Mouse (Mus musculus) cerebellum, adult 2 months (tissue): ENCODE data around the gene Kynu. TPM values are rescaled to one million over a fixed set of nuclear protein-coding genes. Genes with fewer than 3 reads are reported as not detected.

Source experiments
- DNase-seq, 2 experiments: peaks; one replicate each; pipeline ENCODE4 v3.0.0; 2021
- H3K27ac ChIP-seq: fragments of 200-500 bp; 2 replicates; pipeline ENCODE4 v1.5.1; 2012; ENCODE audit warnings: low read length, control low read depth, inconsistent platforms; ENCODE audit not compliant: insufficient read depth
- H3K27me3 ChIP-seq: fragments of 200-500 bp; 2 replicates; pipeline ENCODE4 v1.6.1; 2012; ENCODE audit warnings: inconsistent platforms, mild to moderate bottlenecking, low read length, moderate library complexity; ENCODE audit not compliant: control insufficient read depth, insufficient read depth
- H3K4me1 ChIP-seq: fragments of 200-500 bp; 2 replicates; pipeline ENCODE4 v1.6.1; 2011; ENCODE audit warnings: low read length; ENCODE audit not compliant: control insufficient read depth, insufficient read depth
- H3K4me3 ChIP-seq: fragments of 200-500 bp; replicated peaks from 2 replicates; pipeline ENCODE3; 2011; ENCODE audit warnings: mild to moderate bottlenecking, low read depth, low read length, control low read depth; ENCODE audit not compliant: insufficient read depth
- CTCF ChIP-seq: fragments of 200-500 bp; IDR thresholded peaks from 2 replicates; pipeline ENCODE4 v1.5.1; 2011; ENCODE audit warnings: low read depth, mild to moderate bottlenecking, control low read depth, low read length, moderate library complexity, borderline replicate concordance; ENCODE audit not compliant: insufficient read depth
- POLR2A ChIP-seq: fragments of 200-500 bp; IDR thresholded peaks from 2 replicates; pipeline ENCODE4 v1.6.1; 2011; ENCODE audit warnings: low read length, control low read depth, borderline replicate concordance; ENCODE audit not compliant: insufficient read depth
- WGBS: fragments of 180-500 bp; shearing (Covaris S2); methylation state at CpG from one replicate; pipeline ENCODE4 v1.1.7; 2018; 5-methylcytosine and 5-hydroxymethylcytosine counted together
- polyA plus RNA-seq: library from polyadenylated mRNA; depleted of rRNA; stranded (reverse); fragments of >200 nt; gene quantifications from 2 replicates; pipeline ENCODE4 v1.2.3, GENCODE M21; 2012

Gene Kynu
- polyA plus RNA-seq, 1 experiment = 0.05 TPM

- WGBS = 81% methylated on average over 4 of the region's 4 CpGs
- H3K4me3 ChIP-seq = no peak overlapping the region
- TF ChIP-seq CTCF (no peak), POLR2A (no peak)
- no peaks in the 10 kb centered on the region for H3K4me1 ChIP-seq
- no peaks in the 10 kb centered on the region for H3K27me3 ChIP-seq
- DNase-seq = no peak
- H3K27ac ChIP-seq = no peak overlapping the region
Measured at GRCm38 (mm10) chr2:43555889-43556285, 758 bp downstream of the Kynu start.

GRCm38 (mm10) chr2:43556985-43557384 is 1.9 kb downstream of the Kynu start:
- no peaks in the 10 kb centered on the region for H3K27me3 ChIP-seq
- no peak overlapping the region for H3K4me3 ChIP-seq

GRCm38 (mm10) chr2:43561209-43561608 is 6.1 kb downstream of the Kynu start:
- no peak overlapping the region for H3K27ac ChIP-seq
- no peak for DNase-seq
- TF ChIP-seq CTCF = no peak
- no peak for TF ChIP-seq POLR2A
- no peaks in the 10 kb centered on the region for H3K27me3 ChIP-seq
- 89% methylated on average over 3 of the region's 3 CpGs for WGBS
- no peak overlapping the region for H3K4me3 ChIP-seq
- H3K4me1 ChIP-seq = no peaks in the 10 kb centered on the region

More at GRCm38 (mm10) chr2:43556985-43557384, 1.9 kb downstream of the Kynu start:
- DNase-seq = no peak
- 90% methylated on average over 3 of the region's 3 CpGs for WGBS
- TF ChIP-seq CTCF (no peak), POLR2A (no peak)
- Histone ChIP-seq H3K4me1 (no peaks in the 10 kb centered on the region), H3K27ac (no peak overlapping the region)

DNA sequence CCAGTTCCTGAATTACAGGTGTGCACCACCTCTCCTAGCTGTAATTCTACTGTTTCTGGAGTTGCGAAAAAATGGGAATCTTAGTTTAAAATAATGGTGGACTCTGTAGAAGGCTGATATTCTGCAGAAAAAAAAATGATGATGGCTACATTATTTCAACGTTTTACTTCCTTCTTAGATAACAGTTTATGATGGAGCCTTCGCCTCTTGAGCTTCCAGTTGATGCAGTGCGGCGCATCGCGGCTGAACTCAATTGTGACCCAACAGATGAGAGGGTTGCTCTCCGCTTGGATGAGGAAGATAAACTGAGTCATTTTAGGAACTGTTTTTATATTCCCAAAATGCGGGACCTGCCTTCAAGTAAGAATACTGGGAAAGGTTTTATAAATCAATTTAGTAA is 7.7 kb downstream of the Kynu start:
- DNase-seq = no peak

DNA sequence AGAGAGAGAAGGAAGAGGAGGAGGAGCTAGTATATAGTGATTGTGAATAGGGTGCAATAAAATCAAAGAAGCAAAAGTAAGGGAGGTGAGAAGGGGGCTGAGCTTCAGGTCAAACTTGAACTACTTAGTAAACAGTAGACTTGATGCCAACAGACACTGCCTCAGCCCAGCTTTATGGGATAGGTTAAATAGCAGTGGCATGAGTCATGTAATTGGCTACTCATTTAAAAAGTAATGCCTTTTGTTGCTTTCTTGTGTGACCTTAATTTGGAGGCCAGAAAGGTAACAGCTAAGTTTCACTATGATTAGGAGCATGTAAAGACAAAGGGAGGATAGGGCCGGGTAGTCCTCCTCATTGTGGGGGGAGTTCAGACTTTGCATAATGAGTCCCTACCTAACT is 13.3 kb downstream of the Kynu start:
- 85% methylated on average over 1 of the region's 1 CpGs for WGBS
- DNase-seq = no peak
- TF ChIP-seq POLR2A = no peak
- no peak for TF ChIP-seq CTCF
- Histone ChIP-seq H3K4me1 (no peaks in the 10 kb centered on the region), H3K27me3 (no peaks in the 10 kb centered on the region), H3K4me3 (no peak overlapping the region), H3K27ac (no peak overlapping the region)

More for the DNA sequence above, 7.7 kb downstream of the Kynu start:
- Histone ChIP-seq H3K4me3 (no peak overlapping the region), H3K4me1 (no peaks in the 10 kb centered on the region), H3K27me3 (no peaks in the 10 kb centered on the region), H3K27ac (no peak overlapping the region)
- TF ChIP-seq CTCF (no peak), POLR2A (no peak)
- WGBS = 97% methylated on average over 9 of the region's 9 CpGs

DNA sequence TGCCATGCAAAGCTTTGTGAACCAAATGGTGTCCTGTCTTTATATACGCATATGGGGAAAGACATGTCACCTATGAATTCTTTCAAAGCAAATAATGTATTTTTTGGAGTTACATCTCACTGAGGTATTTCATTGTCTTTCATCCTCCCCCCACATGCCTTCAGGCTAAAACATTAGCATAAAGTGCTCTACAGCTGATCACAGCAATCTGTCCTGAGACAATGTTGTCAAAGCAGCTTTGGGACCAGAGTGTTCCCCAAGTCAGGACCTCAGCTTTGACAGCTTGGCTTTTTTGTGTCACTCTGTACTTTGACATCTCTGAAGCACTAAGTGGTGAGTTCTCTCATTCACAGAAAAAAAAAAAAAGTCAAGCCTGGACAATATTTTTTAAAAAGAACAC is 18.4 kb downstream of the Kynu start:
- TF ChIP-seq CTCF = no peak
- no peak for TF ChIP-seq POLR2A
- no peak for DNase-seq
- H3K4me3 ChIP-seq = no peak overlapping the region
- H3K27ac ChIP-seq = no peak overlapping the region
- WGBS = 98% methylated on average over 1 of the region's 1 CpGs
- no peaks in the 10 kb centered on the region for H3K27me3 ChIP-seq
- no peaks in the 10 kb centered on the region for H3K4me1 ChIP-seq

DNA sequence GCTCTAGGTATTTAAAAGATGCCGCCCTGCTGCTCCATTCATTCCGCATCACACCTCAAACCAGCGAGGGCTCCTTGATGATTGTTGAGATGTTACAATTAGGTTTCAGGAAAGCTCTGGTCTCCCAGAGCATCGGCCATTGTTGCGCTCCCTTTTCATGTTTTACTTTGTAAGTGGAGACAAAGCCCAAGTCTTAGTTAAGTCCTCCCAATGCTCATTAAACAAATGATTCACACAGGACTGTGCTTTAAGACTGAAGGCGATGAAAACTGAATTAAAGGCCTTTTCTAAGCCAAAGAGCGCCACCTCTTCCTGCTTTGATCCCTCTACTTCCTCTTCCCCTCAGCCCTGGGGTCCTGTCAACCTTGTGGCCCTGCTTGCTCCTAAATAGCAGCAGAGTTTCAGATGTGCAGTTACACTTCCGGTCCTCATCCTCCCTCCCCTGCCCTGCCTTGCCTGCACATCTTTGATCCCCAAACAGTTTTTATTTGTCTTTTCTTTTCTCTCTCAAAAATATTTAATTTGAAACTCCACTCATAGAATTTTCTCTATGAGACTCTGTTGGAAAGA is 28.2 kb downstream of the Kynu start:
- Histone ChIP-seq H3K4me3 (no peak overlapping the region), H3K27ac (no peak overlapping the region), H3K27me3 (no peaks in the 10 kb centered on the region), H3K4me1 (no peaks in the 10 kb centered on the region)
- no peak for DNase-seq
- WGBS = 31% methylated on average over 8 of the region's 8 CpGs
- TF ChIP-seq CTCF = no peak
- TF ChIP-seq POLR2A = no peak

- 77% methylated on average over 3 of the region's 3 CpGs for WGBS
- no peak for DNase-seq
- no peaks in the 10 kb centered on the region for H3K27me3 ChIP-seq
- H3K27ac ChIP-seq = no peak overlapping the region
- no peak overlapping the region for H3K4me3 ChIP-seq
- H3K4me1 ChIP-seq = no peaks in the 10 kb centered on the region
- TF ChIP-seq CTCF (no peak), POLR2A (no peak)
Measured at GRCm38 (mm10) chr2:43585508-43585907, 30.4 kb downstream of the Kynu start.
